25 mouse cellular contexts compared by ENCODE assay signal in the genomic region with DNA sequence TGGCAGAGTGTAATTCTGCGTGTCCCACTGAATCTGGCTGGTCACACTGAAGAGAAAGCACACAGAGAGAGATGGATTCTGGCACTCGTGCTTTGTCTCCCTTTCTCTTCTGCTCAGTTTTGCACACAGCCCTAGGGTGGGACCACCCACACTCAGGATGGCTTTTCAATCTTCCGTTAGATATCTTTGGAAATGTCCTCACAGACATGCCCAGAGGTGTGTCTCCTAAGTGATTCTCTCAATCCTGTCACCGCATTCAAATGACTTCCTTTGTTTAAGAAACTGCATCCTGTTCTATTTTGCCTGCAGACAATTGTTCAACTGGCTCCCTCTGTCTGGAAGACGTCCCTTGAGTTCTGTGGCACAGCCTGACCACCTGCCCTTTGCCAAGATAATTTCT.
A peak's percentile ranks its signal among the peaks of the same experiment; 100 is the strongest.
DNase-seq lines count a peak whose midpoint lies in the region; ATAC-seq and TF ChIP-seq lines count a peak whose summit lies in the region.
"Had no signal": no experiment of that assay in that cellular context is flagged by ENCODE, and none has a peak within 500 bp of the region (broad histone marks: within the 10 kb centered on the region; RNA-seq: fewer than 3 reads in every experiment).

No protein-coding gene starts in this region.

- no peak overlapping the region for H3K4me3 ChIP-seq in lung, embryonic 14.5 days (ENCODE audit: low read depth, low read length)
- no peak overlapping the region for H3K4me3 ChIP-seq in lung, adult 2 months (replicated peaks; ENCODE audit: extremely low read depth, low read depth, low read length)
- no peak overlapping the region for H3K4me3 ChIP-seq in lung, embryonic 16.5 days (ENCODE audit: low read length)
- H3K4me3 ChIP-seq: hindbrain, embryonic 12.5 days; limb, embryonic 12.5 days; liver, embryonic 15.5 days; myocyte; neural tube, embryonic 12.5 days had no signal

- no peak for TF ChIP-seq POLR2A in lung, adult 2 months (IDR thresholded peaks at IDR 0.05; ENCODE audit: borderline replicate concordance, extremely low read depth, low read depth, low read length)

- no peak overlapping the region for H3K4me2 ChIP-seq in lung, embryonic 14.5 days
- H3K4me2 ChIP-seq in lung, embryonic 16.5 days (ENCODE audit: low read depth, low read length), result no peak overlapping the region
- H3K4me2 ChIP-seq: hindbrain, embryonic 12.5 days; limb, embryonic 12.5 days; liver, embryonic 15.5 days; neural tube, embryonic 12.5 days had no signal

- no peak for TF ChIP-seq CTCF in lung, embryonic 14.5 days (IDR thresholded peaks at IDR 0.05; ENCODE audit: low read depth)
- TF ChIP-seq CTCF in lung, adult 2 months (IDR thresholded peaks at IDR 0.05; ENCODE audit: insufficient read depth, low read length), result no peak

- no peaks in the 10 kb centered on the region for H3K27me3 ChIP-seq in lung, embryonic 14.5 days (ENCODE audit: insufficient read depth, low read length)
- no peaks in the 10 kb centered on the region for H3K27me3 ChIP-seq in lung, embryonic 16.5 days (ENCODE audit: control insufficient read depth, insufficient read depth, low read depth, low read length)
- H3K27me3 ChIP-seq: hindbrain, embryonic 12.5 days; limb, embryonic 12.5 days; liver, embryonic 15.5 days; neural tube, embryonic 12.5 days had no signal

- peak; percentile 38 for DNase-seq in lung, embryonic 14.5 days
- no peak for DNase-seq in lung, adult 2 months
- peak; percentile 83 for DNase-seq in R1 (ENCODE audit: low read depth, low spot score)
- DNase-seq in lung, postnatal 36 days, result peak; percentile 42
- DNase-seq in gastrocnemius, postnatal 10 days, result no peak
- DNase-seq: adrenal gland, postnatal 10 days; cerebellum, adult 11 months; cerebellum, adult 9-10 months; cerebellum, postnatal 36 days; gastrocnemius, postnatal 36 days; heart, postnatal 14 days; kidney, adult 9 months; kidney, postnatal 14 days; layer of hippocampus, adult 9-11 months had no signal

- peak; percentile 49; the same call in 1 of the 2 replicates for ATAC-seq in lung, embryonic 14.5 days (ENCODE audit: insufficient read depth)
- peak; percentile 34; the same call in 1 of the 2 replicates for ATAC-seq in lung, embryonic 16.5 days (ENCODE audit: low read depth)
- no peak for ATAC-seq in granulocyte monocyte progenitor cell, adult 5-6 weeks (replicated peaks; ENCODE audit: poor library complexity, severe bottlenecking)
- ATAC-seq: CD4-positive, CD25-positive, alpha-beta regulatory T cell, adult 4 months; forebrain, embryonic 14.5 days; intestine, postnatal 0 days had no signal

- 38% methylated on average over 5 of the region's 5 CpGs for WGBS in lung, embryonic 14.5 days
- WGBS in lung, adult 2 months, result 36% methylated on average over 5 of the region's 5 CpGs
- WGBS in lung, embryonic 16.5 days, result 55% methylated on average over 5 of the region's 5 CpGs

- no peak overlapping the region for H3K27ac ChIP-seq in lung, embryonic 14.5 days (ENCODE audit: low read depth)
- no peak overlapping the region for H3K27ac ChIP-seq in lung, embryonic 16.5 days (ENCODE audit: low read length)
- H3K27ac ChIP-seq: hindbrain, embryonic 12.5 days; limb, embryonic 12.5 days; liver, embryonic 15.5 days; macrophage; neural tube, embryonic 12.5 days had no signal

- no peak overlapping the region for H3K9ac ChIP-seq in lung, embryonic 14.5 days
- H3K9ac ChIP-seq in lung, embryonic 16.5 days (ENCODE audit: low read length), result no peak overlapping the region
- H3K9ac ChIP-seq: hindbrain, embryonic 12.5 days; limb, embryonic 12.5 days; liver, embryonic 15.5 days; neural tube, embryonic 12.5 days had no signal

- no peaks in the 10 kb centered on the region for H3K36me3 ChIP-seq in lung, embryonic 14.5 days (ENCODE audit: insufficient read depth)
- H3K36me3 ChIP-seq in lung, embryonic 16.5 days (ENCODE audit: control insufficient read depth, insufficient read depth, low read length), result no peaks in the 10 kb centered on the region
- H3K36me3 ChIP-seq: hindbrain, embryonic 12.5 days; limb, embryonic 12.5 days; liver, embryonic 15.5 days; neural tube, embryonic 12.5 days had no signal

- H3K9me3 ChIP-seq in lung, embryonic 14.5 days (ENCODE audit: low read depth, low read length), result no peaks in the 10 kb centered on the region
- H3K9me3 ChIP-seq in lung, embryonic 16.5 days (ENCODE audit: control insufficient read depth, low read length), result no peaks in the 10 kb centered on the region
- H3K9me3 ChIP-seq: hindbrain, embryonic 12.5 days; limb, embryonic 12.5 days; liver, embryonic 15.5 days; neural tube, embryonic 12.5 days had no signal

- no peaks in the 10 kb centered on the region for H3K4me1 ChIP-seq in lung, embryonic 14.5 days (ENCODE audit: insufficient read depth)
- H3K4me1 ChIP-seq in lung, adult 2 months (ENCODE audit: control insufficient read depth, insufficient read depth, low read length), result no peaks in the 10 kb centered on the region
- H3K4me1 ChIP-seq in lung, embryonic 16.5 days (replicated peaks; ENCODE audit: control insufficient read depth, insufficient read depth, low read length), result no peaks in the 10 kb centered on the region
- H3K4me1 ChIP-seq: limb, embryonic 12.5 days; liver, embryonic 15.5 days had no signal

Comparison
In these comparisons a context has a peak if more than half of its experiments do, and no peak if none do; other contexts are left out.
1. DNase-seq: peak in lung, embryonic 14.5 days (single experiment), R1 (single experiment) and lung, postnatal 36 days (single experiment); none in lung, adult 2 months (single experiment) and gastrocnemius, postnatal 10 days (single experiment).